Mouse (Mus musculus) megakaryocyte, embryonic 14.5 days (primary cell): ENCODE measurements at regions not wholly inside any gene's neighbourhood (a gene's known extent, or its start where the extent isn't known, plus 50 kb on each side); places are given as distances from the start of the nearest gene placed in this dataset.

Experiments
- H3K27me3 ChIP-seq: replicated peaks from 2 replicates; pipeline ENCODE3; 2012; ENCODE audit warnings: inconsistent platforms
- H3K36me3 ChIP-seq: replicated peaks from 2 replicates; pipeline ENCODE3; 2012; ENCODE audit warnings: low read length, inconsistent platforms, mixed read lengths
- H3K4me1 ChIP-seq: 2 replicates; pipeline ENCODE4 v1.6.1; 2012; ENCODE audit warnings: inconsistent platforms
- H3K4me3 ChIP-seq: replicated peaks from 2 replicates; pipeline ENCODE3; 2012; ENCODE audit warnings: moderate library complexity, mild to moderate bottlenecking, inconsistent platforms
- H3K9me3 ChIP-seq: 2 replicates; pipeline ENCODE4 v1.6.1; 2012; ENCODE audit warnings: inconsistent platforms
- FLI1 ChIP-seq: IDR thresholded peaks from 2 replicates; pipeline ENCODE4 v1.6.1; 2012; ENCODE audit warnings: low read length, inconsistent platforms, mixed read lengths
- GATA1 ChIP-seq: IDR thresholded peaks from 3 replicates; pipeline ENCODE4 v1.6.1; 2012; ENCODE audit warnings: mixed read lengths, low read length, inconsistent platforms, borderline replicate concordance

GRCm38 (mm10) chr3:39889222-39889621 is 641.9 kb upstream of the Intu start:
- Histone ChIP-seq H3K36me3 (no peaks in the 10 kb centered on the region), H3K27me3 (no peaks in the 10 kb centered on the region), H3K4me1 (no peaks in the 10 kb centered on the region), H3K4me3 (no peak overlapping the region), H3K9me3 (peaks cover 11% of the 10 kb centered on the region; the same call in 1 of the 2 replicates)
- TF ChIP-seq GATA1 (no peak), FLI1 (no peak)

GRCm38 (mm10) chr3:39898961-39899360 is 632.1 kb upstream of the Intu start:
- peaks cover 7% of the 10 kb centered on the region; the same call in 1 of the 2 replicates for H3K9me3 ChIP-seq
- H3K4me1 ChIP-seq, result no peaks in the 10 kb centered on the region
- no peaks in the 10 kb centered on the region for H3K27me3 ChIP-seq
- TF ChIP-seq GATA1, result no peak
- TF ChIP-seq FLI1, result no peak
- H3K4me3 ChIP-seq, result no peak overlapping the region
- H3K36me3 ChIP-seq, result no peaks in the 10 kb centered on the region

DNA sequence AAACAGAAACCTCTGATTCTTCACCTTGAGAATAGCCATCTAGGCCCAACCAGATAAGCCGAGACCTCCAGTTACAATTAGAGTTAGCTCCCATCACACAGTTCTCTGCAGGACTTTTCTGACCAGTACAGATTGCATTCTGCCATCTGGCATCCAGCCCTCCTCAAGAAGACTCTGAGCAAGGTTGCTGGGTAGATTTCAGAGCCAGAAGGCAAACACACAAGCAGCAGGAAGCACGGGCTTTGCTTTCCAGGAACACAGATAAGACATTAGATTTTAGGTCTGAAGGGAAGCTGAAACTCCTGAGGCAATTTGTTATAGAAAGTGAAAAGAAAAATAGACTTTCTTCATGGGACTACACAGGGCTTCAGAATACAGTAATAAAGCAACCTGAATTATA is 630.9 kb upstream of the Intu start:
- Histone ChIP-seq H3K4me3 (no peak overlapping the region), H3K4me1 (no peaks in the 10 kb centered on the region), H3K36me3 (no peaks in the 10 kb centered on the region), H3K9me3 (peaks cover 7% of the 10 kb centered on the region; the same call in 1 of the 2 replicates), H3K27me3 (no peaks in the 10 kb centered on the region)
- TF ChIP-seq GATA1 (no peak), FLI1 (no peak)

DNA sequence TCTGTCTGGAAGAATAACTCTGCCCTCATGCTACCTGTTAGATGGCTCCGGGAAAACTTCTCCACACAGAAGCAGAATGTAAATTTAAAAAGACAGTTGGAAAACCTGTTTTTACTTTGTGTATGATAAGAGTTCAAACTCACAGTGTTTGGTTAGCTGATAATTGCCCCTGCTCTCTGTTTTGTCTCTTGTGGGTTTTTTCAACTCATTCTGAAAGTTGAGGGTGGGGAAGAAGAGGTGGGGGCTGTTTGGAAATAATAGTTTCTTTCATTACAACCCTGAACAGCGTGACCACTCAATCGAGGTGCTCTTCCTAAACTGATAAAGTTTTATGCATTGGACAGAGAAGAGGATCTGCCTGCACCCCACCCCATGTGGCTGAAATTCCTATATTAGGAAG is 626.7 kb upstream of the Intu start:
- Histone ChIP-seq H3K36me3 (no peaks in the 10 kb centered on the region), H3K4me1 (no peaks in the 10 kb centered on the region), H3K9me3 (peaks cover 19% of the 10 kb centered on the region; the same call in 1 of the 2 replicates), H3K4me3 (no peak overlapping the region), H3K27me3 (no peaks in the 10 kb centered on the region)
- TF ChIP-seq FLI1 (no peak), GATA1 (no peak)

GRCm38 (mm10) chr3:39908676-39909362 is 622.3 kb upstream of the Intu start:
- Histone ChIP-seq H3K9me3 (peaks cover 16% of the 10 kb centered on the region; the same call in 1 of the 2 replicates), H3K4me3 (no peak overlapping the region), H3K4me1 (no peaks in the 10 kb centered on the region), H3K36me3 (no peaks in the 10 kb centered on the region), H3K27me3 (no peaks in the 10 kb centered on the region)
- no peak for TF ChIP-seq FLI1
- no peak for TF ChIP-seq GATA1

DNA sequence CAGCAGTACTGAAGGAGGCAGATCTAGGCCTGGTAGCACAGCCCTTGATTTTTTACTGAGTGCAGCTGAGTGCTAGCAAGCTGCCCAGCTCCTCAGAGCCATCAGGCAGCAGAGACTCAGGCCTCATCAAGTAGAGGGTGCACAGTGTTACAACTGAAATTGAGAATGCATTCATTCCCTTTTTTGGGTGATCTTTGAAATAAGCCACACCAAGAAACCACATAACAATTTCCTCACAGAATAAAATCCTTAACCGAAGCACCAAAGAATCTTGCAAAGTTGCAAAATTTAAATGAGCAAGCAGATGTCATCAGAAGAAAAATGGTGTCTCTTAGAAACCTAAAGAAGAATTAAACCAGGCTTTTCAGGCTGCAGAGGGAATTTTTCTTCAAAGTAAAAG is 621.4 kb upstream of the Intu start:
- Histone ChIP-seq H3K4me3 (no peak overlapping the region), H3K27me3 (no peaks in the 10 kb centered on the region), H3K9me3 (peaks cover 16% of the 10 kb centered on the region; the same call in 1 of the 2 replicates), H3K36me3 (no peaks in the 10 kb centered on the region), H3K4me1 (no peaks in the 10 kb centered on the region)
- TF ChIP-seq GATA1 (no peak), FLI1 (no peak)

DNA sequence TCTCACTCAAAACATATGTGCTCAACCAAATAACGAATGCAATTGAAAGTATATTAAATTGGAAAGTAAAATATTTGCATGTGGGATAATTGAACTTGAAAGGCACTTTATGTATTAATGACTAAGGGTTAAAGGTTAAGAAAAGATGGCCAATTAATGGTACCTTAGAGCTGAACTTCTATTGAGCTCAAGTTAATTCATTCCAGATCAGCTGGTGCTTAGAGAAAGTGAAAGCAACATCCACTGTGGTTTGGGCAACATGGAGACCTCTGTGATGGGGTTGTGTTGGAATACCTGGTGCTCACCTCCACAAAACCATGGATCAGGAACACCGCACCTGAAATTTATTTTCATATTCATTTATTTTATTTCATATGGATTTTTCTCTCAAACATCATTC is 612.5 kb upstream of the Intu start:
- Histone ChIP-seq H3K4me1 (no peaks in the 10 kb centered on the region), H3K36me3 (no peaks in the 10 kb centered on the region), H3K4me3 (no peak overlapping the region), H3K9me3 (0 out of 2 replicates have a peak, but pooled peaks cover 3% of the 10 kb centered on the region), H3K27me3 (no peaks in the 10 kb centered on the region)
- TF ChIP-seq FLI1 (no peak), GATA1 (no peak)

- H3K4me3 ChIP-seq, result no peak overlapping the region
- TF ChIP-seq FLI1 (no peak), GATA1 (no peak)
- no peaks in the 10 kb centered on the region for H3K4me1 ChIP-seq
- H3K36me3 ChIP-seq, result no peaks in the 10 kb centered on the region
- H3K27me3 ChIP-seq, result no peaks in the 10 kb centered on the region
- peaks cover 20% of the 10 kb centered on the region; the same call in 1 of the 2 replicates for H3K9me3 ChIP-seq
These were observed 605.6 kb upstream of the Intu start for GRCm38 (mm10) chr3:39925436-39925835.

GRCm38 (mm10) chr3:39928421-39928820 is 602.7 kb upstream of the Intu start:
- Histone ChIP-seq H3K4me1 (no peaks in the 10 kb centered on the region), H3K9me3 (peaks cover 20% of the 10 kb centered on the region; the same call in 1 of the 2 replicates), H3K4me3 (no peak overlapping the region), H3K36me3 (no peaks in the 10 kb centered on the region), H3K27me3 (no peaks in the 10 kb centered on the region)
- TF ChIP-seq GATA1, result no peak
- no peak for TF ChIP-seq FLI1

- Histone ChIP-seq H3K4me3 (no peak overlapping the region), H3K27me3 (no peaks in the 10 kb centered on the region), H3K4me1 (no peaks in the 10 kb centered on the region), H3K36me3 (no peaks in the 10 kb centered on the region), H3K9me3 (0 out of 2 replicates have a peak, but pooled peaks cover 6% of the 10 kb centered on the region)
- TF ChIP-seq FLI1, result no peak
- TF ChIP-seq GATA1, result no peak
These were observed 597.7 kb upstream of the Intu start for GRCm38 (mm10) chr3:39933372-39933771.
